Mouse (Mus musculus): ENCODE measurements at regions not wholly inside any gene's neighbourhood (a gene's known extent, or its start where the extent isn't known, plus 50 kb on each side); places are given as distances from the start of the nearest gene placed in this dataset.
"Not testable (repeated sequence)": the region's sequence is repeated elsewhere in the genome, so short reads cannot be mapped to it uniquely, and the experiment has no call there.

DNA sequence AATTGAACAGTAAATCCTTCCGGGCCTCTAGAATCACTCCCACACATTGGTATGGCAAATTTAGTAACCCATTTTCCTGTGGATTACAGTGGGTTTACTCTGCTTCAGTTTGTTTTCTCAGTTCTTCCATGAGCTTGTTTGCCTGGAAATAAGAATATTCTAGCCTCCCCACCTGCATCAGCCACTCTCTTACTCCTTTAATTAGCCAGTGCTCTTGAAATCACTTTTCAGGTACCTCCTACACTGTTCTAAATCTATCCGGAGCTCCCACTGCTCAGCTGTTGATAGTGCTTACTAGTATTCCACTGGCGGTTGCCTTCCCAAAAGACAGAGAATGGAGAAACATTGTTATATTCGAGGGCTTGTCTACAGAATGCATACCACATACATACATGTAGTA, 167.1 kb downstream of the Htr7 start:
- peak; percentile 79 for ATAC-seq (ENCODE audit: low TSS enrichment)

GRCm38 (mm10) chr19:35886270-35886669, 171.0 kb downstream of the Htr7 start:
- peak; percentile 69 for ATAC-seq (ENCODE audit: low TSS enrichment)

- no peak for ATAC-seq (ENCODE audit: low TSS enrichment)
Observed at GRCm38 (mm10) chr19:35881810-35882485, 175.4 kb downstream of the Htr7 start.

GRCm38 (mm10) chr19:35875464-35875863, 181.8 kb downstream of the Htr7 start:
- no peak for ATAC-seq (ENCODE audit: low TSS enrichment)

DNA sequence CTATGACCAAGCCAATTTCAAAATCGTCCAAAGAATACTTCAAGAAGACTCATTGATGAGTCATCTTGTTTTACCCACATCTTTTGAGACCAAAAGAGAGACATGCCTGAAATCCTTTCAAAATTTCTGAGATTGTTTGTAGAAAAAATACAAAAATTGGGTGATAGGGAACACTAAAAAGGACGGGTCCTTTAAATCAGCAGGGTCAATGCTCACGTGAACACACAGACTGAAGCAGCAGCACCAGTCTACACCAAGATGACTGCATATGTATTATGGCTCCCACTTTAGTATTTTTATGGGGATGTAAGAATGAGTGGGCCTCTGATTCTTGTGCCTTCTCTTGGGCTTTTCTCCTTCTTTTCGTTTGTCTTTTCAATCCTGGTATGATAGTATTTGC, 186.6 kb downstream of the Htr7 start:
- no peak for ATAC-seq (ENCODE audit: low TSS enrichment)

- no peak for ATAC-seq (ENCODE audit: low TSS enrichment)
Observed at GRCm38 (mm10) chr19:35868543-35868942, 188.8 kb downstream of the Htr7 start.

- no peak for ATAC-seq (ENCODE audit: low TSS enrichment)
Observed at GRCm38 (mm10) chr19:35863049-35863448, 194.3 kb downstream of the Htr7 start.

DNA sequence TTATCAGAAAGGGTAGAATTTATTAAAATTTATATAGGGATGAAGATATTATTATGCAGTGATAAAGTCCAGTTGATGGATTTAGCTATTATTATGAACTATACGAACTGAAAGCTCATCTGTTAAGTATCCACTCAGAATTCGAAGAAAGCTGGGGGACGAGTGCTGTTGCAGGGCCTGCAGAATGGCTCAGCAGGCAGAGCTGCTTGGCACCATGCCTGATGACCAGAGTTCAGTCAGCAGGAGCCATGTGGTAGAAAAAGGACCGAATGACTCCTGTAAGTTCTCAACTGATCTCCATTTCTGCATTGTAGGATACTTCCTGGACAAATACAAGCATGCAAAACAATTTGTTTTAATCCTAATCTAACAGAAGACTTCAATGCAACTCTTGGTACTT, 195.9 kb downstream of the Htr7 start:
- ATAC-seq (ENCODE audit: low TSS enrichment) = no peak

DNA sequence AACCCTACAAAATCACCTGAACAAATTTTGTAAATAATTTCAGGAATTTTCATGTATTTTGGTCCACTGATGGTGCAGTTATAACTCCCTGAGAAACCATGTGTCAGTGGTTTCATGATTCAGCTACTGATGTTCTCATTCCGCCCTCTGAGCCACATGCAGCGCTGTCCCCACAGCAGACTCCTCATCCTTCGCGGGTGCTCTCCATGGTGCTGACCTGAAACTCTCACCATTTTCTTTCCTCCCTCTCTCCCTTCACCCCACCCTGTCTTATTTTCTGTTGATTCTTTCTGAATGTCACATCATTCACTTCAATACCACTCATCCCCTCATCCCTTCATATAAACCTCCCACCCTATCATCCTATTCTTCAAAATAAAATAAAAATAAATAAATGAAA, 224.3 kb downstream of the Htr7 start:
- no peak for ATAC-seq (ENCODE audit: low TSS enrichment)

DNA sequence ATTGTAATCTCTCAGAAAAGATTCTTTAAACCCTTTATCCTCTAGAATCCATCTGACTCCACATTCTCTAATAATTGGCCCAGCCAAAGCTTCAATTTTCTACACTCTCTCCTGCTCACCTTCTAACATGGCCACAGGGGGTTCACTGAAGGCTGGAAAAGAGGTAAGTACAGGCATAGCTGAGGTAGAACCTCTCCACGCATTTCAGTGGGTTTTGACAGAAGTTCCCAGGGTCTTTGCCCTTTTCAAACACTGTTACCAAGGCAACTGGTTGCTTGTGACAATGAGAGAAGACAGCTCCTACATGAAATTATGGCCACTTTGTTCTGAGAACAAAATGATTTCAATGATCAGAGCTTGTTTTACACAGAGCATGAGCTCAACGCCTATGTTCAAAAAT, 231.2 kb downstream of the Htr7 start:
- no peak for ATAC-seq (ENCODE audit: low TSS enrichment)

DNA sequence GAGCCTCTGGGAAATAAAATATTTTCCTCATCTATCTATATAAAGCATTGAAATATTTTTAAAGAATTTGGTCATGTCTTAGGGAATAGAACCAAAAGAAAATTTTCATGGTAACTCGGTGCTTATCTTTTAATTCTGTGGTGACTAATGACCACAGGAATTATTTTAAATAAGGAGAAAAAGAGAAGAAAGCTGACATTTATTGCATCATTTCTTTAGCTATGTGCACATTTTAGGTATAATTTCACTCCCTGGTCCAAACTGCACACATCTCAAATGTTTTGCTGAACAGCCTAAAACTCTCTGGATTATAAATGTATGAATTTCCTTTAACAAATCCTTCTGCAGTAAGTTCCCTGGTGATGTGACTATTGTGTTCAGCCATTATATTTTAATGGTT, 237.7 kb downstream of the Htr7 start:
- ATAC-seq (ENCODE audit: low TSS enrichment) = no peak

- ATAC-seq (ENCODE audit: low TSS enrichment) = no peak
Observed at GRCm38 (mm10) chr19:35794661-35795060, 262.6 kb downstream of the Htr7 start.

DNA sequence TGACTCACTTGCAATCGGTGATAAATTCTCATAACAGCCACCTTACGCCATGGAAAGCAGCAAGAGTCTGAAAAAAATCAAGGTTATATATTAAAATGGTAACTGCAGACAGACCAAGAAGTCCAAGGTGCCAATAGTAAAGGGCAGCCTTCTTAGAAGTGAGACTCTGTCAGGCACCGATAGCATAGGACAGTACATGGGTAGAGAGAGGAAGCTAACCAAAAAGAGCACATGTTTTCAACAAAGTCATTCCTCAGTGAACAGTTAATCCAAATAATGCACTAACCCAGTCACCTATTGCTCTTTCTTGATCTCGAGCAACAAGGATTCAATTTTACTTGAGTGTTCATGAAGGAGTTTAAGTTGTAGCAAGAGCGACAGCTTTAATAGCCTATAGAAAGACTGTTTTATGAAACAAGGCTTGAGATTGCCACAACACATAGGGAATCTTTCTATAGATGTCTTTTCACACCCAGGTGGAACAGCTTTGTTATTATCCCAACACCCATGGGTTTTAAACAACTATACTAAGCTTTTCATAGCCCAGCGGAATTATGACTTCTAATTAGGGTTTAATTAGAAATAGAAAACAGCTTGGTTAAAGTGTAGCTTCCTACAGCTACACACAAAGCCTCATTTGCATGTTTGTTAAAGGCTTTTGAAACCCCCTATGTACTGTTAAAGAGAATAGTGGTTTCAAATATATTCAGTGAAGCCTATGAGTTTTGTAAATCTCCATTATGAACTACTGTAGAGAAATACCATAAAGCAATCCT, 269.9 kb downstream of the Htr7 start:
- no peak for ATAC-seq (ENCODE audit: low TSS enrichment)

DNA sequence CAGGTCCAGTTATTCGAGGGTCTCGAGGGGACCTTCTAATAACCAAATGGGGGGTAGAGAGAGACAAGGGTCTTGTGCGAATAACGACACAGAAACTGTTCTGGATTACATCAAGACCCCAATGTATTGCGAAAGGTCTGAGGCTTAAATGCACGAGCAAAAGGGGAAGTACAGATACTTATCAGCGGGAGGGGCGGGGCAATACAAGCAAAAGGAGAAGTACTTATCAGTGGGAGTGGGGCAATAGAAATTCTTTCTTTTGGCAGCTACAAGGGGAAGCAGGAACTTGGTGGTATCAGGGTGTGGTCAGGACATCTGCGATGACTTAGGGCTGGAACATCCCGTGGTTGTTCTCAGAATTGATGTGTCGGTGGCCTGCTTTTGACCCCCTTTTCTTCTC, 295.6 kb downstream of the Htr7 start:
- ATAC-seq (ENCODE audit: low TSS enrichment) = not testable (repeated sequence)

- no peak for ATAC-seq (ENCODE audit: low TSS enrichment)
Observed at GRCm38 (mm10) chr19:35759701-35760100, 297.6 kb downstream of the Htr7 start.

- ATAC-seq (ENCODE audit: low TSS enrichment) = no peak
Observed at GRCm38 (mm10) chr19:35755494-35755893, 301.8 kb downstream of the Htr7 start.

DNA sequence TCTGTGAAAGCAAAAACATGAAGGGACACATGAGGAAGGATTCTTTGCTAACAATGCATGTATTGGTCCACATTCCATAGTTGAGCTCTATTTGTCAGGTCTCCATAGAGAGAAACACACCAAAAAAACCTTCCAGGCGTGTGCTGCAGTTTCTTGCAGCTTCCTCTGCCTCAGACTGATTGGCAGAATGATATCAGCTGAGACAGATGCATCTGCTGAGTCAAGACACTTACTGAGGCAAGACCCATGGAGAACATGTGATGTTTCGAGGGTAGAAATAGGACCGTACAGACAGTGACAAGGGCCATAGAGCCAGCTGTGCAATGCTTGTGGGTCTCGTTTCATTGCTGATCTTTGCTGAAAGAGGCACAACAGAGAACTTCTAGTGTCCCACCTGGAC, 321.6 kb downstream of the Htr7 start:
- no peak for ATAC-seq (ENCODE audit: low TSS enrichment)

GRCm38 (mm10) chr19:35728436-35729060, 328.8 kb downstream of the Htr7 start:
- ATAC-seq (ENCODE audit: low TSS enrichment) = no peak
